Mouse (Mus musculus) retina, embryonic 14.5 days (tissue): Measurements from ENCODE around the gene Rps6kc1.

ENCODE experiments used
- DNase-seq: peaks from one replicate; pipeline ENCODE4 v3.0.0-alpha.2; 2015; ENCODE audit warnings: low spot score

Rps6kc1 gene

DNA sequence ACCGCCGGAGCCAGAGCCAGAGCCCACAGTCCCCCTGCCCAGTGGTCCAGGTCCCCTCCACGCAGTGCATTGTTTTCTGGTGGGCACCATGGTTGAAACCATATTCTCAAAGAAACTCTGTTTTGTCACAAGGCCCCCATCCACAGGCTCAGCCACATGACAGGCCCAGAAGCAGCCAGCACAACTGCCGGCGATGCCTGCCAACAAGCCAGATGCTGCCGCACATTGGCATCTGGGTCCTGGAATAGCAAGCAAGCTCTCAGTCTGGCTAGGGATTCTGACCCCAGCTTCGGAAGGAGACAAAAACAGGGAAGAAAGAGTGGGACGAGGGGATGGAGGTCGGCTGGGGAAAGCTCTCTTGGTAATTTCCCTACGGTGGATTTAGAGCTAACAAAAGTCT lies 147.8 kb downstream of the Rps6kc1 start:
- no peak for DNase-seq

- peak; percentile 67 for DNase-seq
These were observed 149.8 kb downstream of the Rps6kc1 start for GRCm38 (mm10) chr1:190761786-190762185.

DNA sequence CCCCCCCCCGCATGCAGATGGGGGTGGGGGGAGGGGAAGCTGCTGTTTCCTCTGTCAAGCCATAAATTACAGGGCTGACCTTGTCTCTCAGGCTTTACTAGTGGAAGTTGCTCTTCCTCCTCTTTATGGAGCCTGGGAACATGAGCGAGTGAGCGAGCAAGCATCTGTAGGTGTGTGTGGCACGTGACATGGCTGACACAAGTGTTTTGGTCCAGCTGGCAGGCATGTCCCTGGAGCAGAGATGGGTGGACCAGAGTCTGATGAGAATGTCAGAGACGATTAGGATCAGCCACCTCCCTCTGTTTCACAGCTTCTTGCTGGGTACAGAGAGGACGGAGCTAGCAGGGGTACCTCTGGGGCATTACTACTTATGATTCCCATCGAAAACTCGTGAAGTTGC lies 153.7 kb downstream of the Rps6kc1 start:
- peak; percentile 61 for DNase-seq

GRCm38 (mm10) chr1:190751794-190752570 lies 159.6 kb downstream of the Rps6kc1 start:
- DNase-seq, result no peak

- no peak for DNase-seq
These were observed 162.6 kb downstream of the Rps6kc1 start for GRCm38 (mm10) chr1:190748937-190749336.

DNA sequence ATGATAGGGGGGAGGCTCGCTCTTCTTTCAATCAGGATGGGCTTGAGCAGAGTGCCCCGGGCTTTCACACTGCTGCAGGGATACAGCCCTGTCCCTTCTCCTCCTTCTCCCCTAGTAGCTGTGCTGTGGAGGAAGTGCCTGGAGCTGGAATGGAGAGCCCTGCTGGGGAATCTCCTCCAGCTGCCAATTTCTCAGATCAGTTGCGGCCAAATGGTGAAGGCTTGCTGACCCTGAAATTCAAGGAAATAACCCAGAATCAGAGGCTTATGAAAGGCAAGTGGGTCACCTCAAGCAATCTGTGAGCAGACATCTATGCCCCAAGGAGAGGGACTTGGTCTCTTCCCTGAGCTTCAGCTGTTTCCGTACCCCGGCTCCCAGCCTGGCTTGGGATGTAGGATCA lies 170.1 kb downstream of the Rps6kc1 start:
- no peak for DNase-seq

DNA sequence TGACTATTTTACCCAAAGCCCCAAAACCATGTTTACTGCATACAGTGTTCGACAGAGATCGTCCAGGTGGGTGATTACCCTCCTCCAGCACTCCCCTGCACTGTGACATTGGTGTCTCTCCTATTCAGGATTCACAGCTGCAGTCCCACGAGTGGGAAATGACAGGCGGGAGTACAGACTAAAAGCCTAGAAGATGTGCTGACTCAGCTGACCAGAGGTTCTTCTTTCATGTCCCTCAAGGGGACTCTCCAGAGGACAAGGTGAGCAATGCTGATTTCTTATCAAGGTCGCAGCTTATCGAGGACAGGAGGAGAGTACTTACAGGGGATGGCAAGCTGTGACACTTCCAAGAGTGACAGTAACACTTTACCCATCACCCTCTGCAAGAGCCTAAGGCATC lies 178.8 kb downstream of the Rps6kc1 start:
- DNase-seq, result no peak

DNA sequence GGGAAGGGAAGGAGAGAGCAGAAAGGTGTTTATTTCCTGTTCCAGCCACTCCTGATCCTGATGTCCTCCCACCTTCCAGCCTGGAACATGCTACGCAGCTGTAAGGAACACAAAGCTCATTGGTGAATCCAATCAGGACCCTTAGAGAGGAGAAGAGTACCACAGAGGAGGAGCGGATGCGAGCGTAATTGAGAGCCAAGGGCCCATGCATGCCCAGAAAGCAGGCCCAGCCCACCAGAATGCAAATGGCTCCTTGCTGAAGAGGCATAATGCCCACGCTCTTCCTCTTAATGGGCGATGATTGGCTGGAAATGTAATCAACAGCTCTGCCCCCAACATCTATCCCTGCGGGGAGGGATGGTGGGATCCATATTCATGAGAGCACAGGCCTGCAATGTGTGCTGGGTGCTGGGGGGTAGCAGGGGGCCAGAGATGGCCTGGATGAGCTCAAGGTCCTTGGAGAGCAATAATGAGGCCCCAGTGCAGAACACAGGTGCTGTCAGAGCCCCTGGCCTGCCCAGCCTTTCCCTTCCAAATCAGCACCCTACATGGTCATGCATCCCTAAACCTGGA lies 182.0 kb downstream of the Rps6kc1 start:
- DNase-seq, result no peak

DNA sequence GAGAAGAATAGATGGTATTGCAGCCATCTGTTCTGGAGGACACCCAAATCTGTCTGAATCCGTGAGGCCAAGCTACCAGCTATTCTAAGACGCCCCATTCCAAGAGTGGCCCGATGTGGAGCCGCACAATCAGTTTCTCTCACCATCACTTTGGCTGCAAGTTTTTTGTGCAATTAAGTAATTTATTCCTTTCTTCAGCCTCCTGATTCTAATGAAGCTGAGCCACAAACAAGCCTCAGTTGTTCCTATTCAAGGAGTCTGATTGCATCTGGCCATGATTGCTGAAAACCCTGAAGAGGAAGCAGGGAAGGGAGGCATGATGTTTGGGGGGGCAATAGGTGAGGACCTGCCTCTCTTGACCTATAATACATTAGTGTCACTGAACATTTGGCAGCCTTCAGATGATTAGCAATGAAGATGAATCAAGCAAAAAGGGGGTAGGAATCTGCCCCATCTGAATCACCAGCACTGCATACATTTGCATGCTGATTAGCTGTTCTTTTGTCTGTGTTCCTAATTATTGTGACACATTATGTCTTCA lies 183.4 kb downstream of the Rps6kc1 start:
- no peak for DNase-seq

DNA sequence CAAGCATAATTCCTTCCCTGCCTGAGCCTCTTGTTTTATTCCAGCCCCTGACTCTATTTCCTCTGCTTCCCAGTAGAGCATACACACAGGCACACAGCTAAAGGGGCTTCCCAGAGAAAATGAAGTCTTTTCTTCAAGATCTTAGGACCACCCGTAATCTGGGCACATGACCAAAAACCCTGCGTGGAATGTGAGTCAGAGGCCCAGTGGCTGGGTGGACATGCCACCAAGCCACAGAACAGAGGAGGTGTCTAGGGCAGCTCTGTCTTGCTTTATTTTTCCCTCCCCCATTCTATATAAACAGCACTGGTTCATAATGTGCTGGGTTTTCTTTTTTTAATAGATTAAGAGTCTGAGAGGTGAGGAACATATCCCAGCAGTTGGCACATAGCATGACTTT lies 184.2 kb downstream of the Rps6kc1 start:
- DNase-seq, result no peak

DNA sequence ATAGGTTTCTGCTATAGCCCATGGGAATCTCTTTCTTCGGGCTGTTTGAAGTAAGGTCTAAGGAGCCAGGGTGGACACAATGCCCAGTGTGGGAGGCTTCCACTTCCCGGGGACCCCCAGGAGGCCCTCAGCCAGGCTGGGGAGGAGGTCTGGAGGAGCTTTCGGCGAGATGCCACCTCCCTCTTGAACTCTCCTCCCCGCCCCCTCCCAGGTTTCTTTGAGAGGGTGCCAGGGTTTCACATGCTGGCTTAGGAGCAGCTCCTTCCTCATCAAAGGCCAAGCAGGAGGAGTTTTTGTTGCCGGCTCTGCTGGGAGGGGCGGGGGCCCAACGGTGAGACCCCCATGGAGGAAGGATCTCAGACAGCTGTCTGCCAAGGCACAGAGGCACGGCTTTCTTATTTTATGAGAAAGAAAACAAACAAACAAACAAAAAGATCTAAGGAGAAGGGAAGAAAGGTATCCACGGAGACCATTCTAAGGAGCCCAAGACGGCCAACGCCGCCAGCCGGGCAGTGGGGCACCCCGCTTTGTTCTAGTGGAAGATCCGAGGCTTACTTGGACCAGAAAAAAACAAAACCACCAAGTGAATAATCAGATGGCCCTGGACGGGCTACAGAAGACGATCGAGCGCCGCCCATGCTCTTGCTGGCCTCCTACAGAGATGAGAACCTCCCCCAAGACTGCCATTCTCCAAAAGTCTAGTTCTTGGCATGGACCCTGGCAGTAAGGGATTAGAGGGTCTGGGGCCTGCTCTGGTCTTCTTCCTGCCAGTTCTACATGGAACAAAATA lies 186.8 kb downstream of the Rps6kc1 start:
- no peak for DNase-seq

- DNase-seq, result no peak
These were observed 187.6 kb downstream of the Rps6kc1 start for GRCm38 (mm10) chr1:190723926-190724430.

DNA sequence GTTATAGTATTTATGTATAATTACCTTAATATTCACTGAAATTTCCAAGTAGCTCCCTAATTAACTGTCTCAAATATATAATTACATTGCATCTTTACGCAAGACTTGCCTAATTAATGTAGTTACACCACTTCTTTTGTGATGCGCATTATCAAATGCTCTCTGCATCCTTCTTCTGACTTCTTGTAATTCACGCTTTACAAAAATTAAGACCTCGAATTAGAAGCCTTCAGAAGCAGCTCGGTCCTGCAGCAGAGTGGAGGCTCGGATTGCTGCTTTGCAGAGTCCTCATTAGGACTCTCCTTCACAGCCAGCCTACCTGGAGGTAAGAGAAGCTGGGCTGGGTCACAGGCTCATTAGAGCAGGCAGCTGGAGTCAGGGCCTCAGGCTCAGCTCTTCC lies 197.7 kb downstream of the Rps6kc1 start:
- DNase-seq, result no peak

DNA sequence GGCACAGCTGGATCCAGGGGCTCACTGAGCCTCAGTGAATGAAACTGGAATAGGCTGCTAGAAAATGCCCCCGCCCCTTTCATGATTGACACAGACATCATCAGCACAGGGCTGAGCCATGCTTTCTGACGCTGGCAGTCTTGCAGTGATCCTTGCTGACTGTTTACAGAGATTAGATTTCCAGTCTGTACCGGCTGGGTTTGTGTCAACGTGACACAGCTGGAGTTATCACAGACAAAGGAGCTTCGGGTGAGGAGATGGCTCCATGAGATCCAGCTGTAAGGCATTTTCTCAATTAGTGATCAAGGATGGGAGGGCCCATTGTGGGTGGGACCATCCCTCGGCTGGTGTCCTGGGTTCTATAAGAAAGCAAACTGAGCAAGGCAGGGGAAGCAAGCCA lies 214.0 kb downstream of the Rps6kc1 start:
- no peak for DNase-seq

GRCm38 (mm10) chr1:190695589-190695988 lies 216.0 kb downstream of the Rps6kc1 start:
- peak; percentile 82 for DNase-seq

DNA sequence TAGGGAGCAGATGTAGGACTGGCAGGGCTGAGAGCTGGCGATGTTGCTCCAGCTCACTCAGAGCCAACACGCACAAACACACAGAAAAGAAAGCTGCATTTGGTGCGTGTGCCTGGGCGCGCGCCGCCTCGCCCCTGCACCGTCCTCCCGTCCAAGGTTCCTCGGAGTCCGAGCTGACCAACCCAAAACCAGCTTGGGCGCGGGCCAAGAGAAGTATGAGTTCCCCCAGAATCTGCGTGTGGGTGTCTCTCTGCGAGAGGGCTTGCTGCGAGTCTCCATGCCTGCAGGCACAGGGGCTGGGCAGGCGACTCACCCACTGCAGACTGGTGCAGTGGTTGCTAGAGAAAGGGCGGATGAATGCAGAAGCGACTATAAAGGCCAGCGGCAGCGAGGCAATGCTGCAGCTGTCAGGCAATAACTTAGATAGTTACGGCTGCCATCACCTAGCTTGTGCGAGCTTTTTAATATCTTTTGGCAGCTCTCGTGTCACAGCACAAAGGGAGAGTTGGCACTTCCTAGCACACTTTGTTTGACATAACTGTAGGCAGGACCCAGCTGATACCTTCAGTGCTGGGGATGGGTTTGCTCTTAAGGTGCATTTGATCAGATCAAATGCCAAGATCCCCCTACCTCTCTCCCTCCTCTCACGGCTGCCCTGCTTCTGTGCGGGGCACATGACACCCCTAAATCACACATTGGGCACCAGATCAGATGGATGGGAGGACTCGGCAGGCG lies 220.9 kb downstream of the Rps6kc1 start:
- no peak for DNase-seq

GRCm38 (mm10) chr1:190683060-190683459 lies 228.5 kb downstream of the Rps6kc1 start:
- DNase-seq, result no peak

- DNase-seq, result no peak
These were observed 229.3 kb downstream of the Rps6kc1 start for GRCm38 (mm10) chr1:190682021-190682926.

GRCm38 (mm10) chr1:190675455-190675854 lies 236.1 kb downstream of the Rps6kc1 start:
- DNase-seq, result no peak

DNA sequence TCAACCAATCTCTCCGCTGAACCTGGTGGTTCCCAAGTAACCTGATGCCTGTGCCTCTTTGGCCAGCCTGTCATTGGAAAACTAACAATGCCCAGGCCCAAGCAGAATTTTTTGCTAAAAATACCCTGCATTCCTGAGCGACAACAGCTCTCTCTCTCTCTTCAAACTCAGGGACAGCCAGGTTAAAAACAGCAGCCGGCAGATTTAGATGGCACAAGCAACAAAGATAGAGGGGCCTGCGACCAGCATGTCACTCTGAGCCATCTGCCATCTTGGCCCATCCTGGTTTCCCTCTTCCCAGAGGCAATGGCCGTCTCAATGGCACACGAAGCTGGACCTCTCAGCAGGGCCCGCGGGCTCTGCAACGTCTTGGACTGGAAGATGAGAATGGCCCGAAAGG lies 242.5 kb downstream of the Rps6kc1 start:
- DNase-seq, result no peak

GRCm38 (mm10) chr1:190667821-190668220 lies 243.7 kb downstream of the Rps6kc1 start:
- DNase-seq, result no peak
